Mouse (Mus musculus) bone marrow macrophage, adult 2 months (primary cell): ENCODE results near the gene Rims4.

Source experiments
- CTCF ChIP-seq: IDR thresholded peaks from 2 replicates; pipeline ENCODE4 v1.5.1; 2012; ENCODE audit warnings: low read depth, mild to moderate bottlenecking, low read length, moderate library complexity
- POLR2A ChIP-seq: IDR thresholded peaks from 2 replicates; pipeline ENCODE4 v1.6.1; 2012; ENCODE audit warnings: mild to moderate bottlenecking, low read depth, low read length, borderline replicate concordance

DNA sequence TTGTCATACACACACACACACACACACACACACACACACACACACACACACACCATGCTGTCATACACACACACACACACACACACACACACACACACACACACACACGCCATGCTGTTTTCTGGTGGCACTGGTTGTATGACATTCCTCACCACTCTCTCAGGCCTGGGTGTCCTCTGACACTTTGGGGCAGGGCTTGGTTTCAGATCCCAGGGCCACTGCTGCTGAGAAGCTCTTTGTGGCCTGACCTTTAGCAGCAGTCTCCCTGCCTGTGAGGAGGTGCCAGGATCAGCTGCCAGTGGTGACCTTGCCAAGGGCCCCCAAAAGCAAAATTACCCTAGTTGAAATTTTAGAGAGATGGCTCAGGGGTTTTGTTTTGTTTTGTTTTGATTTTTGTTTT, 92.6 kb downstream of the Rims4 start:
- no peak for TF ChIP-seq CTCF
- no peak for TF ChIP-seq POLR2A
